Mouse (Mus musculus) hindbrain, embryonic 12.5 days (tissue): Measurements from ENCODE around the gene Poc1a. TPM values are rescaled to one million over a fixed set of nuclear protein-coding genes. Genes with fewer than 3 reads are reported as not detected.

ENCODE experiments used
- ATAC-seq: fragments of 200-750 bp; cut with Nextera tagmentation; 2 replicates; pipeline ENCODE4 v1.8.0; 2017; ENCODE audit warnings: moderate TSS enrichment; ENCODE audit not compliant: low FRiP score
- H3K27ac ChIP-seq: fragments of 300-500 bp; sonication (generic); 2 replicates; pipeline ENCODE4 v1.5.1; 2016; ENCODE audit warnings: mild to moderate bottlenecking
- H3K27me3 ChIP-seq: fragments of 300-500 bp; sonication (generic); 2 replicates; pipeline ENCODE4 v1.6.1; 2016; ENCODE audit warnings: mild to moderate bottlenecking
- H3K36me3 ChIP-seq: fragments of 300-500 bp; sonication (generic); 2 replicates; pipeline ENCODE4 v1.6.1; 2016; ENCODE audit warnings: mild to moderate bottlenecking
- H3K4me1 ChIP-seq: fragments of 300-500 bp; sonication (generic); 2 replicates; pipeline ENCODE4 v1.6.1; 2016
- H3K4me2 ChIP-seq: fragments of 300-500 bp; sonication (generic); replicated peaks from 2 replicates; pipeline ENCODE4 v1.6.1; 2016; ENCODE audit warnings: mild to moderate bottlenecking
- H3K4me3 ChIP-seq: fragments of 300-500 bp; sonication (generic); 2 replicates; pipeline ENCODE4 v1.5.1; 2016; ENCODE audit warnings: mild to moderate bottlenecking
- H3K9ac ChIP-seq: fragments of 300-500 bp; sonication (generic); 2 replicates; pipeline ENCODE4 v1.6.1; 2016; ENCODE audit warnings: mild to moderate bottlenecking, moderate library complexity
- H3K9me3 ChIP-seq: fragments of 300-500 bp; sonication (generic); replicated peaks from 2 replicates; pipeline ENCODE4 v1.6.1; 2016; ENCODE audit warnings: mild to moderate bottlenecking
- WGBS: fragments of 180-500 bp; shearing (Covaris S2); methylation state at CpG from one replicate; pipeline ENCODE4 v1.1.7; 2016; 5-methylcytosine and 5-hydroxymethylcytosine counted together
- polyA plus RNA-seq: library from polyadenylated mRNA; unstranded; fragments of >200 nt; fragmentation: Nextera tagmentation; extraction: Ambion mirVana; gene quantifications from 2 replicates; pipeline ENCODE4 v1.2.1, GENCODE M21; 2016

Poc1a gene
- polyA plus RNA-seq, result 15.4 and 16.4 TPM in 2 replicates

GRCm38 (mm10) chr9:106280808-106281544 lies at the start of gene Poc1a:
Poc1a (plus strand) TSS chr9:106281061.
- Histone ChIP-seq H3K27me3 (no peaks in the 10 kb centered on the region), H3K4me3 (peak within 1 kb of the TSS; percentile 49), H3K4me2 (peak within 1 kb of the TSS; percentile 70), H3K36me3 (0 out of 2 replicates have a peak, but pooled peaks cover 8% of the 10 kb centered on the region), H3K4me1 (peaks cover 14% of the 10 kb centered on the region), H3K9me3 (no peaks in the 10 kb centered on the region), H3K9ac (peak within 1 kb of the TSS; percentile 60), H3K27ac (peak within 1 kb of the TSS; percentile 70)
- ATAC-seq, result peak; percentile 98
- WGBS, result under 1% methylated on average over 47 of the region's 47 CpGs

- WGBS, result 84% methylated on average over 7 of the region's 7 CpGs
- H3K9me3 ChIP-seq, result no peaks in the 10 kb centered on the region
- H3K27me3 ChIP-seq, result no peaks in the 10 kb centered on the region
- peaks cover 40% of the 10 kb centered on the region for H3K36me3 ChIP-seq
- ATAC-seq, result no peak
- H3K4me2 ChIP-seq, result no peak overlapping the region
- no peak overlapping the region for H3K4me3 ChIP-seq
- peaks cover 4% of the 10 kb centered on the region; the same call in 1 of the 2 replicates for H3K4me1 ChIP-seq
- no peak overlapping the region for H3K27ac ChIP-seq
- no peak overlapping the region for H3K9ac ChIP-seq
Observed at GRCm38 (mm10) chr9:106231220-106231619, 49.6 kb upstream of the Poc1a start.

GRCm38 (mm10) chr9:106231816-106232215 lies 49.0 kb upstream of the Poc1a start:
- WGBS, result 87% methylated on average over 4 of the region's 4 CpGs
- peaks cover 46% of the 10 kb centered on the region for H3K36me3 ChIP-seq
- no peak overlapping the region for H3K4me2 ChIP-seq
- H3K9ac ChIP-seq, result no peak overlapping the region
- H3K4me3 ChIP-seq, result no peak overlapping the region
- no peak for ATAC-seq
- H3K27ac ChIP-seq, result no peak overlapping the region
- H3K27me3 ChIP-seq, result no peaks in the 10 kb centered on the region
- no peaks in the 10 kb centered on the region for H3K4me1 ChIP-seq
- no peaks in the 10 kb centered on the region for H3K9me3 ChIP-seq

- Histone ChIP-seq H3K27ac (no peak overlapping the region), H3K36me3 (peaks cover 58% of the 10 kb centered on the region), H3K4me1 (no peaks in the 10 kb centered on the region), H3K9me3 (no peaks in the 10 kb centered on the region), H3K4me3 (no peak overlapping the region), H3K4me2 (no peak overlapping the region), H3K27me3 (no peaks in the 10 kb centered on the region), H3K9ac (no peak overlapping the region)
- ATAC-seq, result no peak
- 92% methylated on average over 3 of the region's 3 CpGs for WGBS
Observed at GRCm38 (mm10) chr9:106232956-106233355, 47.9 kb upstream of the Poc1a start.

- Histone ChIP-seq H3K27me3 (no peaks in the 10 kb centered on the region), H3K27ac (no peak overlapping the region), H3K9ac (no peak overlapping the region), H3K4me3 (no peak overlapping the region), H3K9me3 (no peaks in the 10 kb centered on the region), H3K4me1 (no peaks in the 10 kb centered on the region), H3K36me3 (peaks cover 68% of the 10 kb centered on the region), H3K4me2 (no peak overlapping the region)
- WGBS, result 86% methylated on average over 6 of the region's 6 CpGs
- ATAC-seq, result no peak
Observed at GRCm38 (mm10) chr9:106233953-106234352, 46.9 kb upstream of the Poc1a start.

GRCm38 (mm10) chr9:106235194-106235830 lies 45.5 kb upstream of the Poc1a start:
- Histone ChIP-seq H3K4me3 (no peak overlapping the region), H3K4me1 (no peaks in the 10 kb centered on the region), H3K4me2 (no peak overlapping the region), H3K9ac (no peak overlapping the region), H3K27ac (no peak overlapping the region), H3K9me3 (no peaks in the 10 kb centered on the region), H3K27me3 (no peaks in the 10 kb centered on the region), H3K36me3 (peaks cover 81% of the 10 kb centered on the region)
- ATAC-seq, result no peak
- WGBS, result 91% methylated on average over 23 of the region's 23 CpGs

GRCm38 (mm10) chr9:106236156-106236817 lies 44.6 kb upstream of the Poc1a start:
- 89% methylated on average over 23 of the region's 23 CpGs for WGBS
- no peak overlapping the region for H3K4me2 ChIP-seq
- no peaks in the 10 kb centered on the region for H3K4me1 ChIP-seq

GRCm38 (mm10) chr9:106236818-106237211 lies 44.0 kb upstream of the Poc1a start:
- H3K36me3 ChIP-seq, result peaks cover 94% of the 10 kb centered on the region
- H3K9ac ChIP-seq, result no peak overlapping the region
- no peak overlapping the region for H3K4me2 ChIP-seq
- no peaks in the 10 kb centered on the region for H3K27me3 ChIP-seq
- no peak overlapping the region for H3K4me3 ChIP-seq
- no peaks in the 10 kb centered on the region for H3K9me3 ChIP-seq
- no peaks in the 10 kb centered on the region for H3K4me1 ChIP-seq
- no peak overlapping the region for H3K27ac ChIP-seq
- ATAC-seq, result no peak
- 87% methylated on average over 3 of the region's 3 CpGs for WGBS

More at GRCm38 (mm10) chr9:106236156-106236817, 44.6 kb upstream of the Poc1a start:
- no peak for ATAC-seq
- Histone ChIP-seq H3K4me3 (no peak overlapping the region), H3K9me3 (no peaks in the 10 kb centered on the region), H3K27ac (no peak overlapping the region), H3K9ac (no peak overlapping the region), H3K27me3 (no peaks in the 10 kb centered on the region), H3K36me3 (peaks cover 89% of the 10 kb centered on the region)

- no peaks in the 10 kb centered on the region for H3K9me3 ChIP-seq
- no peaks in the 10 kb centered on the region for H3K27me3 ChIP-seq
- no peak for ATAC-seq
- no peaks in the 10 kb centered on the region for H3K4me1 ChIP-seq
- 89% methylated on average over 8 of the region's 8 CpGs for WGBS
- peaks cover 98% of the 10 kb centered on the region for H3K36me3 ChIP-seq
- H3K4me2 ChIP-seq, result no peak overlapping the region
- H3K9ac ChIP-seq, result no peak overlapping the region
- H3K4me3 ChIP-seq, result no peak overlapping the region
- no peak overlapping the region for H3K27ac ChIP-seq
Observed at GRCm38 (mm10) chr9:106237401-106237800, 43.5 kb upstream of the Poc1a start.

GRCm38 (mm10) chr9:106237878-106238277 lies 43.0 kb upstream of the Poc1a start:
- no peak for ATAC-seq
- Histone ChIP-seq H3K9me3 (no peaks in the 10 kb centered on the region), H3K27ac (no peak overlapping the region), H3K9ac (no peak overlapping the region), H3K4me2 (no peak overlapping the region), H3K4me1 (no peaks in the 10 kb centered on the region), H3K4me3 (no peak overlapping the region), H3K27me3 (no peaks in the 10 kb centered on the region), H3K36me3 (peaks cover 98% of the 10 kb centered on the region)
- 94% methylated on average over 10 of the region's 10 CpGs for WGBS

- Histone ChIP-seq H3K36me3 (peaks cover 65% of the 10 kb centered on the region), H3K4me2 (no peak overlapping the region), H3K9ac (no peak overlapping the region), H3K27me3 (no peaks in the 10 kb centered on the region), H3K4me1 (peaks cover 6% of the 10 kb centered on the region), H3K9me3 (no peaks in the 10 kb centered on the region), H3K4me3 (no peak overlapping the region), H3K27ac (no peak overlapping the region)
- 91% methylated on average over 10 of the region's 10 CpGs for WGBS
- ATAC-seq, result no peak
Observed at GRCm38 (mm10) chr9:106241541-106242164, 39.2 kb upstream of the Poc1a start.
